Mouse (Mus musculus): ENCODE measurements around the gene Ubb. TPM values are rescaled to one million over a fixed set of nuclear protein-coding genes. Genes with fewer than 3 reads are reported as not detected.

Gene Ubb
- polyA plus RNA-seq, 1 experiment from 2014 or later: 4,745 TPM

GRCm38 (mm10) chr11:62555896-62556412 lies 5.0 kb downstream of the Ubb start:
- H3K36me3 ChIP-seq (ENCODE audit: control insufficient read depth, insufficient read depth): peaks cover 2% of the 10 kb centered on the region; the same call in 1 of the 2 replicates
- H3K27me3 ChIP-seq (replicated peaks; ENCODE audit: control insufficient read depth, insufficient read depth, low read length): no peaks in the 10 kb centered on the region
- ATAC-seq: no peak
- no peak overlapping the region for H3K9ac ChIP-seq (replicated peaks; ENCODE audit: low read depth, low read length)
- H3K4me2 ChIP-seq (ENCODE audit: low read length): no peak overlapping the region
- no peak overlapping the region for H3K4me3 ChIP-seq (replicated peaks; ENCODE audit: low read length)
- H3K4me1 ChIP-seq (replicated peaks; ENCODE audit: control insufficient read depth, insufficient read depth, low read length): peaks cover 30% of the 10 kb centered on the region
- H3K27ac ChIP-seq (ENCODE audit: low read length): no peak overlapping the region
- no peaks in the 10 kb centered on the region for H3K9me3 ChIP-seq (ENCODE audit: control insufficient read depth, low read length)

GRCm38 (mm10) chr11:62557205-62557604 lies 6.2 kb downstream of the Ubb start:
- Histone ChIP-seq H3K9ac (replicated peaks; ENCODE audit: low read depth, low read length) (no peak overlapping the region), H3K27me3 (replicated peaks; ENCODE audit: control insufficient read depth, insufficient read depth, low read length) (no peaks in the 10 kb centered on the region), H3K9me3 (ENCODE audit: control insufficient read depth, low read length) (no peaks in the 10 kb centered on the region), H3K36me3 (ENCODE audit: control insufficient read depth, insufficient read depth) (peaks cover 2% of the 10 kb centered on the region; the same call in 1 of the 2 replicates), H3K4me2 (ENCODE audit: low read length) (no peak overlapping the region), H3K27ac (ENCODE audit: low read length) (no peak overlapping the region), H3K4me1 (replicated peaks; ENCODE audit: control insufficient read depth, insufficient read depth, low read length) (peaks cover 30% of the 10 kb centered on the region), H3K4me3 (replicated peaks; ENCODE audit: low read length) (no peak overlapping the region)
- 80% methylated on average over 5 of the region's 5 CpGs for WGBS
- no peak for ATAC-seq

GRCm38 (mm10) chr11:62558152-62558551 lies 7.2 kb downstream of the Ubb start:
- H3K36me3 ChIP-seq (ENCODE audit: control insufficient read depth, insufficient read depth): peaks cover 2% of the 10 kb centered on the region; the same call in 1 of the 2 replicates
- no peak overlapping the region for H3K9ac ChIP-seq (replicated peaks; ENCODE audit: low read depth, low read length)
- peaks cover 30% of the 10 kb centered on the region for H3K4me1 ChIP-seq (replicated peaks; ENCODE audit: control insufficient read depth, insufficient read depth, low read length)
- no peak for ATAC-seq
- H3K27ac ChIP-seq (ENCODE audit: low read length): no peak overlapping the region
- H3K9me3 ChIP-seq (ENCODE audit: control insufficient read depth, low read length): no peaks in the 10 kb centered on the region
- no peak overlapping the region for H3K4me2 ChIP-seq (ENCODE audit: low read length)
- H3K4me3 ChIP-seq (replicated peaks; ENCODE audit: low read length): no peak overlapping the region
- 61% methylated on average over 2 of the region's 2 CpGs for WGBS
- no peaks in the 10 kb centered on the region for H3K27me3 ChIP-seq (replicated peaks; ENCODE audit: control insufficient read depth, insufficient read depth, low read length)

DNA sequence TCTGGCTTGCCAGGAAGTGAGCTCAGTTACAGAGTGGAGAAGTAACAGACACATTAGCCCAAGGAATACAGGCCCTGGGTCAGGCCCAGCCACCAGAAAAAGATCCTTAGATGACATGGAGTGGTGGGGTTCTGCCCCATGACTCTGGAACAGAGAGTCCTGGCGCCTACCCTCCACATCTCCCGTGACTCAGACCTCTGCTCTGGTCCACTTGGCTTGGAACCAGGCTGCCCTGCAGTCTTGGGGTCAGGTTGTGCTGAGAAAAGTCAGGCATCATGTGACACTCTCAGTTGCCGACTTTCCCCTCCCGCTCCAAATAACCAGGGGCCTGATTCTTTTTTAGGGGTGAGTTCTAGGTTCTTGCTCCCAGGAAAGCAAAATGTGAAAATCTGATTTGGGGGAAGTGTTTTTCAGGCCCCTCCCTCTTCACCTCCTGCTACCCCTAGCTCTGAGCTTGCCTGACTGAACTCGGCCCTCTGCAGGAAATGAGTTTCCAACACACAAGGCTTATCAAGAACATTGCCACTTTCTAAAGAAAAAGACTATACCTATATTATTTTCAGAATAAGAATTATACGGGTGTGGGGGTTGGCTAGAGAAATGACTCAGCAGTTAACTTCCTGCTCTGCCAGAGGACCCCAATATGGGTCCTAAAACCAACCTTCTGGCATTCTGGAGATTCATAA lies 8.1 kb downstream of the Ubb start:
- 77% methylated on average over 6 of the region's 6 CpGs for WGBS
- no peaks in the 10 kb centered on the region for H3K9me3 ChIP-seq (ENCODE audit: control insufficient read depth, low read length)
- H3K4me3 ChIP-seq (replicated peaks; ENCODE audit: low read length): no peak overlapping the region
- H3K27me3 ChIP-seq (replicated peaks; ENCODE audit: control insufficient read depth, insufficient read depth, low read length): no peaks in the 10 kb centered on the region
- no peaks in the 10 kb centered on the region; the same call in 1 of the 2 replicates for H3K36me3 ChIP-seq (ENCODE audit: control insufficient read depth, insufficient read depth)
- no peak overlapping the region for H3K4me2 ChIP-seq (ENCODE audit: low read length)
- H3K4me1 ChIP-seq (replicated peaks; ENCODE audit: control insufficient read depth, insufficient read depth, low read length): peaks cover 22% of the 10 kb centered on the region
- no peak for ATAC-seq
- H3K9ac ChIP-seq (replicated peaks; ENCODE audit: low read depth, low read length): no peak overlapping the region
- no peak overlapping the region for H3K27ac ChIP-seq (ENCODE audit: low read length)

GRCm38 (mm10) chr11:62560463-62561016 lies 9.6 kb downstream of the Ubb start:
- no peaks in the 10 kb centered on the region for H3K9me3 ChIP-seq (ENCODE audit: control insufficient read depth, low read length)
- peak overlapping the region; percentile 36 for H3K9ac ChIP-seq (replicated peaks; ENCODE audit: low read depth, low read length)
- H3K27me3 ChIP-seq (replicated peaks; ENCODE audit: control insufficient read depth, insufficient read depth, low read length): no peaks in the 10 kb centered on the region
- ATAC-seq: no peak
- H3K4me2 ChIP-seq (ENCODE audit: low read length): peak overlapping the region; percentile 50
- H3K4me1 ChIP-seq (replicated peaks; ENCODE audit: control insufficient read depth, insufficient read depth, low read length): peaks cover 8% of the 10 kb centered on the region; the same call in 1 of the 2 replicates
- H3K27ac ChIP-seq (ENCODE audit: low read length): no peak overlapping the region
- WGBS: 38% methylated on average over 43 of the region's 43 CpGs
- no peaks in the 10 kb centered on the region for H3K36me3 ChIP-seq (ENCODE audit: control insufficient read depth, insufficient read depth)
- peak overlapping the region; percentile 29 for H3K4me3 ChIP-seq (replicated peaks; ENCODE audit: low read length)

DNA sequence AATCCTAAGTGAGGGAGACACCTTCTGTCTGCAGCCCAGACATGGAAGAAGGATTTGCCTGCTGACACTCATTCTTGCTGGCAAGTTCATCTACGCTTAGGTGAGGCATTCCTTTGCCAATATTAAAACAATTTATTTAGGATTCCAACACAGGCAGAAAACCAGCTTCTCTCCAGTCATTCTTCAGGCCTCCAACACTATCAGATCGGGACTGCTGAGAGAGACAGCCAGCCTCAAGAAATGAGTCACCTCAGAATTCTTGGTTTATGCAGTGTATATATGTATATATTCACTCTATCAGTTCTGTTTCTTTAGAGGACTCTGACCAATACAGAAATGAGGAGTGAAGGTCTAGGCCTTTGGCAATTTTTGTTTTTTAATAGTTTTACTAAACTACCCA lies 12.6 kb downstream of the Ubb start:
- H3K9ac ChIP-seq (replicated peaks; ENCODE audit: low read depth, low read length): no peak overlapping the region
- no peak overlapping the region for H3K4me3 ChIP-seq (replicated peaks; ENCODE audit: low read length)
- ATAC-seq: no peak
- no peaks in the 10 kb centered on the region for H3K36me3 ChIP-seq (ENCODE audit: control insufficient read depth, insufficient read depth)
- H3K27ac ChIP-seq (ENCODE audit: low read length): no peak overlapping the region
- 93% methylated on average over 2 of the region's 2 CpGs for WGBS
- no peaks in the 10 kb centered on the region for H3K9me3 ChIP-seq (ENCODE audit: control insufficient read depth, low read length)
- H3K4me2 ChIP-seq (ENCODE audit: low read length): no peak overlapping the region
- 0 out of 2 replicates have a peak, but pooled peaks cover 3% of the 10 kb centered on the region for H3K4me1 ChIP-seq (replicated peaks; ENCODE audit: control insufficient read depth, insufficient read depth, low read length)
- no peaks in the 10 kb centered on the region for H3K27me3 ChIP-seq (replicated peaks; ENCODE audit: control insufficient read depth, insufficient read depth, low read length)

- Histone ChIP-seq H3K27ac (ENCODE audit: low read length) (no peak overlapping the region), H3K36me3 (ENCODE audit: control insufficient read depth, insufficient read depth) (no peaks in the 10 kb centered on the region), H3K9me3 (ENCODE audit: control insufficient read depth, low read length) (no peaks in the 10 kb centered on the region), H3K27me3 (replicated peaks; ENCODE audit: control insufficient read depth, insufficient read depth, low read length) (no peaks in the 10 kb centered on the region), H3K4me2 (ENCODE audit: low read length) (no peak overlapping the region), H3K9ac (replicated peaks; ENCODE audit: low read depth, low read length) (no peak overlapping the region), H3K4me1 (replicated peaks; ENCODE audit: control insufficient read depth, insufficient read depth, low read length) (no peaks in the 10 kb centered on the region), H3K4me3 (replicated peaks; ENCODE audit: low read length) (no peak overlapping the region)
- WGBS: 77% methylated on average over 7 of the region's 7 CpGs
- no peak for ATAC-seq
Observed at GRCm38 (mm10) chr11:62565747-62566146, 14.8 kb downstream of the Ubb start.

DNA sequence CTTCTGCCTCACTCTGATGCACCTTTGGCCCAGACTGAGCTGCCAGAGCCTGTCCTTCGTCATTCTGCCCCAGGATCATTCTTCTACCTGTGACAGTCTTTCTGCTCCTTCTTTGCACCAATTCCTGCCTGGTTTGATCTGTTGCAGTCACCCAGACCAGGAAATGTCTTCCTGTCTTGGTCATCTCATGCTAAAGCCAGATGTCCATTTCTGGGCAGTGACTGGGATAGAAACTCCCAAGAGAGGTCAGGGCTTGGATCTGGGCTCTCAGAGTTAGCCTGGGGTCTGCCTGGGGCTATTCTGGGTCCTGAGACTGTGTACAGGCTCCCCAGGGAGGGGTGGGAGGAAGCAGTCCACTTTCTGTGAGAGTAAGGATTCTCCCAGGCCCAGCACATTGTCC lies 15.2 kb downstream of the Ubb start:
- Histone ChIP-seq H3K27me3 (replicated peaks; ENCODE audit: control insufficient read depth, insufficient read depth, low read length) (no peaks in the 10 kb centered on the region), H3K4me2 (ENCODE audit: low read length) (no peak overlapping the region), H3K4me3 (replicated peaks; ENCODE audit: low read length) (no peak overlapping the region), H3K27ac (ENCODE audit: low read length) (no peak overlapping the region), H3K9me3 (ENCODE audit: control insufficient read depth, low read length) (no peaks in the 10 kb centered on the region), H3K9ac (replicated peaks; ENCODE audit: low read depth, low read length) (no peak overlapping the region), H3K4me1 (replicated peaks; ENCODE audit: control insufficient read depth, insufficient read depth, low read length) (no peaks in the 10 kb centered on the region), H3K36me3 (ENCODE audit: control insufficient read depth, insufficient read depth) (no peaks in the 10 kb centered on the region)
- 64% methylated on average over 1 of the region's 1 CpGs for WGBS
- ATAC-seq: no peak

- no peak overlapping the region for H3K4me2 ChIP-seq (ENCODE audit: low read length)
- no peak overlapping the region for H3K4me3 ChIP-seq (replicated peaks; ENCODE audit: low read length)
- no peaks in the 10 kb centered on the region for H3K27me3 ChIP-seq (replicated peaks; ENCODE audit: control insufficient read depth, insufficient read depth, low read length)
- 76% methylated on average over 3 of the region's 3 CpGs for WGBS
- H3K4me1 ChIP-seq (replicated peaks; ENCODE audit: control insufficient read depth, insufficient read depth, low read length): no peaks in the 10 kb centered on the region
- no peaks in the 10 kb centered on the region for H3K36me3 ChIP-seq (ENCODE audit: control insufficient read depth, insufficient read depth)
- no peak for ATAC-seq
- no peak overlapping the region for H3K27ac ChIP-seq (ENCODE audit: low read length)
- no peak overlapping the region for H3K9ac ChIP-seq (replicated peaks; ENCODE audit: low read depth, low read length)
- no peaks in the 10 kb centered on the region for H3K9me3 ChIP-seq (ENCODE audit: control insufficient read depth, low read length)
Observed at GRCm38 (mm10) chr11:62568300-62568699, 17.3 kb downstream of the Ubb start.

Measured in forebrain, embryonic 16.5 days (tissue).